Mouse (Mus musculus): ENCODE measurements around the gene Rxfp3. TPM values are rescaled to one million over a fixed set of nuclear protein-coding genes. Genes with fewer than 3 reads are reported as not detected.

Gene Rxfp3
- polyA plus RNA-seq, 1 experiment from 2014 or later = 0.03 TPM

Other genes with a start within 250 kb of the Rxfp3 start
- 1.4 and 2.0 TPM in 2 replicates for gene C1qtnf3, start 85.7 kb downstream of the Rxfp3 start, polyA plus RNA-seq (2015; fragmentation: Nextera tagmentation; extraction: Ambion mirVana)
- 15.4 and 21.6 TPM in 2 replicates for gene Amacr, start 56.2 kb downstream of the Rxfp3 start, polyA plus RNA-seq (2015; fragmentation: Nextera tagmentation; extraction: Ambion mirVana)
- gene Slc45a2, start 37.3 kb downstream of the Rxfp3 start, polyA plus RNA-seq (2015; fragmentation: Nextera tagmentation; extraction: Ambion mirVana) = 0.05 TPM in 1 of 2 replicates, not detected in the other
- gene Adamts12, start 26.8 kb upstream of the Rxfp3 start, polyA plus RNA-seq (2015; fragmentation: Nextera tagmentation; extraction: Ambion mirVana) = 2.3 and 2.5 TPM in 2 replicates